17 mouse cellular contexts compared by ENCODE assay signal in the genomic region with DNA sequence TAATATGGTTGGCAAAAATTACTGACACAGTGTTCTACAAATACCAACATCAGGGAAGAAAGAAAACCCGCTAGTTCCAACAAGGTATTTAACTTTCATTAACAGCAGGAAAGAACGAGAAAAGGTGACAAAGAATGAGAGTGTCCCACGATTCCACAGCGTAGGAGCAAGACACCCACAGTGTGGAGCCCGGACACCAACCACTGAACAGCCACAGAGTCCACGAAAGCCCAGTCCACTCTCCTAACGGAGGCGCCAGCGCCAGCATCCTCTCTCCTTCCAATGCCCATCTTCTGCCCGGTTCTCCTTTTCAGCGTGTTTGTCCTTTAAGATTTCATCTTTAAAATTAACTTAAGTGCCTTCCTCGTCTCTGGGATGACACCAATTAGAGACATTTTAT.
DNase-seq lines count a peak whose midpoint lies in the region; TF ChIP-seq lines count a peak whose summit lies in the region.
"Had no signal": no experiment of that assay in that cellular context is flagged by ENCODE, and none has a peak within 500 bp of the region (broad histone marks: within the 10 kb centered on the region; RNA-seq: fewer than 3 reads in every experiment).

No protein-coding gene starts in this region.

- no peak overlapping the region for H3K4me3 ChIP-seq in layer of hippocampus, adult 2 months

- DNase-seq in heart, adult 11 months = peak; percentile 60
- DNase-seq in heart, adult 8-10 months (ENCODE audit: low spot score) = no peak
- peak; percentile 3 for DNase-seq in heart, postnatal 4 days
- no peak for DNase-seq in heart, postnatal 10 days
- no peak for DNase-seq in layer of hippocampus, adult 2 months (ENCODE audit: low spot score in 2 of 2)
- DNase-seq in layer of hippocampus, adult 11-12 months (ENCODE audit: low spot score) = no peak
- peak; percentile 32 for DNase-seq in testis, postnatal 10 days (ENCODE audit: low spot score)
- DNase-seq in testis, postnatal 14 days (ENCODE audit: low spot score) = no peak
- DNase-seq: adrenal gland, adult 2 months; adrenal gland, adult 8-10 months; adrenal gland, postnatal 10 days; adrenal gland, postnatal 14 days; adrenal gland, postnatal 25 days; adrenal gland, postnatal 36 days; B cell, adult 2 months; cerebellum, adult 11 months; cerebellum, adult 11-12 months had no signal

- intact Hi-C loops in heart, postnatal 10 days (cut with DNase I) = loop anchor here (5.0 kb wide), 2 partner anchors 57 to 88 kb away; no protein-coding TSS in a partner anchor

- TF ChIP-seq CTCF in layer of hippocampus, adult 2 months (conservative IDR thresholded peaks at IDR 0.05) = no peak

- H3K27ac ChIP-seq in layer of hippocampus, adult 2 months = peak overlapping the region; percentile 39; the same call in 1 of the 2 replicates

Comparison
In these comparisons a context has a peak if more than half of its experiments do, and no peak if none do; other contexts are left out.
1. DNase-seq: peak in heart, adult 11 months (single experiment), heart, postnatal 4 days (single experiment) and testis, postnatal 10 days (single experiment); none in heart, adult 8-10 months (single experiment), heart, postnatal 10 days (0 of 2), layer of hippocampus, adult 2 months (0 of 2), layer of hippocampus, adult 11-12 months (single experiment) and testis, postnatal 14 days (single experiment).